Mouse (Mus musculus): Measurements from ENCODE around the gene Nsmce3. TPM values are rescaled to one million over a fixed set of nuclear protein-coding genes. Genes with fewer than 3 reads are reported as not detected.

Nsmce3 gene
- polyA plus RNA-seq, 1 experiment from 2014 or later = 6.4 TPM

- Histone ChIP-seq H3K4me1 (replicated peaks; ENCODE audit: control insufficient read depth, insufficient read depth, low read length) (no peaks in the 10 kb centered on the region), H3K4me2 (replicated peaks; ENCODE audit: low read depth) (no peak overlapping the region), H3K9ac (ENCODE audit: low read depth, low read length) (no peak overlapping the region), H3K4me3 (ENCODE audit: low read depth, low read length) (no peak overlapping the region), H3K27me3 (replicated peaks; ENCODE audit: control insufficient read depth, insufficient read depth, low read length) (no peaks in the 10 kb centered on the region), H3K9me3 (ENCODE audit: control insufficient read depth) (no peaks in the 10 kb centered on the region), H3K36me3 (ENCODE audit: control insufficient read depth, insufficient read depth) (no peaks in the 10 kb centered on the region), H3K27ac (ENCODE audit: low read depth, low read length) (no peak overlapping the region)
- WGBS = 77% methylated on average over 5 of the region's 10 CpGs
- no peak for TF ChIP-seq CTCF (IDR thresholded peaks at IDR 0.05; ENCODE audit: low read depth)
- ATAC-seq = no peak
Measured at GRCm38 (mm10) chr7:64855389-64855927, 17.3 kb downstream of the Nsmce3 start.

GRCm38 (mm10) chr7:64850791-64851190 lies 22.0 kb downstream of the Nsmce3 start:
- WGBS = 19% methylated on average over 3 of the region's 3 CpGs
- Histone ChIP-seq H3K4me3 (ENCODE audit: low read depth, low read length) (no peak overlapping the region), H3K9me3 (ENCODE audit: control insufficient read depth) (no peaks in the 10 kb centered on the region), H3K27ac (ENCODE audit: low read depth, low read length) (no peak overlapping the region), H3K4me1 (replicated peaks; ENCODE audit: control insufficient read depth, insufficient read depth, low read length) (no peaks in the 10 kb centered on the region), H3K4me2 (replicated peaks; ENCODE audit: low read depth) (no peak overlapping the region), H3K9ac (ENCODE audit: low read depth, low read length) (no peak overlapping the region), H3K36me3 (ENCODE audit: control insufficient read depth, insufficient read depth) (no peaks in the 10 kb centered on the region), H3K27me3 (replicated peaks; ENCODE audit: control insufficient read depth, insufficient read depth, low read length) (no peaks in the 10 kb centered on the region)
- ATAC-seq = no peak
- TF ChIP-seq CTCF (IDR thresholded peaks at IDR 0.05; ENCODE audit: low read depth) = no peak

- Histone ChIP-seq H3K4me3 (ENCODE audit: low read depth, low read length) (no peak overlapping the region), H3K9ac (ENCODE audit: low read depth, low read length) (no peak overlapping the region), H3K9me3 (ENCODE audit: control insufficient read depth) (no peaks in the 10 kb centered on the region), H3K27ac (ENCODE audit: low read depth, low read length) (no peak overlapping the region), H3K27me3 (replicated peaks; ENCODE audit: control insufficient read depth, insufficient read depth, low read length) (no peaks in the 10 kb centered on the region), H3K4me1 (replicated peaks; ENCODE audit: control insufficient read depth, insufficient read depth, low read length) (no peaks in the 10 kb centered on the region), H3K36me3 (ENCODE audit: control insufficient read depth, insufficient read depth) (no peaks in the 10 kb centered on the region), H3K4me2 (replicated peaks; ENCODE audit: low read depth) (no peak overlapping the region)
- no peak for ATAC-seq
- no peak for TF ChIP-seq CTCF (IDR thresholded peaks at IDR 0.05; ENCODE audit: low read depth)
- WGBS = 83% methylated on average over 5 of the region's 5 CpGs
Measured at GRCm38 (mm10) chr7:64847366-64847899, 25.4 kb downstream of the Nsmce3 start.

GRCm38 (mm10) chr7:64846061-64846460 lies 26.7 kb downstream of the Nsmce3 start:
- Histone ChIP-seq H3K27ac (ENCODE audit: low read depth, low read length) (no peak overlapping the region), H3K4me1 (replicated peaks; ENCODE audit: control insufficient read depth, insufficient read depth, low read length) (no peaks in the 10 kb centered on the region), H3K4me2 (replicated peaks; ENCODE audit: low read depth) (no peak overlapping the region), H3K9me3 (ENCODE audit: control insufficient read depth) (no peaks in the 10 kb centered on the region), H3K9ac (ENCODE audit: low read depth, low read length) (no peak overlapping the region), H3K4me3 (ENCODE audit: low read depth, low read length) (no peak overlapping the region), H3K36me3 (ENCODE audit: control insufficient read depth, insufficient read depth) (no peaks in the 10 kb centered on the region), H3K27me3 (replicated peaks; ENCODE audit: control insufficient read depth, insufficient read depth, low read length) (no peaks in the 10 kb centered on the region)
- WGBS = 77% methylated on average over 3 of the region's 3 CpGs
- ATAC-seq = no peak
- TF ChIP-seq CTCF (IDR thresholded peaks at IDR 0.05; ENCODE audit: low read depth) = no peak

GRCm38 (mm10) chr7:64840946-64841659 lies 31.7 kb downstream of the Nsmce3 start:
- Histone ChIP-seq H3K4me1 (replicated peaks; ENCODE audit: control insufficient read depth, insufficient read depth, low read length) (no peaks in the 10 kb centered on the region), H3K36me3 (ENCODE audit: control insufficient read depth, insufficient read depth) (no peaks in the 10 kb centered on the region), H3K27me3 (replicated peaks; ENCODE audit: control insufficient read depth, insufficient read depth, low read length) (no peaks in the 10 kb centered on the region), H3K27ac (ENCODE audit: low read depth, low read length) (no peak overlapping the region), H3K4me3 (ENCODE audit: low read depth, low read length) (no peak overlapping the region), H3K9me3 (ENCODE audit: control insufficient read depth) (no peaks in the 10 kb centered on the region), H3K4me2 (replicated peaks; ENCODE audit: low read depth) (no peak overlapping the region), H3K9ac (ENCODE audit: low read depth, low read length) (no peak overlapping the region)
- WGBS = 84% methylated on average over 10 of the region's 10 CpGs
- TF ChIP-seq CTCF (IDR thresholded peaks at IDR 0.05; ENCODE audit: low read depth) = no peak
- no peak for ATAC-seq

GRCm38 (mm10) chr7:64840576-64840895 lies 32.3 kb downstream of the Nsmce3 start:
- no peak for TF ChIP-seq CTCF (IDR thresholded peaks at IDR 0.05; ENCODE audit: low read depth)
- H3K36me3 ChIP-seq (ENCODE audit: control insufficient read depth, insufficient read depth) = no peaks in the 10 kb centered on the region
- no peaks in the 10 kb centered on the region for H3K4me1 ChIP-seq (replicated peaks; ENCODE audit: control insufficient read depth, insufficient read depth, low read length)
- peak overlapping the region; percentile 59 for H3K4me2 ChIP-seq (replicated peaks; ENCODE audit: low read depth)
- ATAC-seq = no peak
- no peak overlapping the region for H3K4me3 ChIP-seq (ENCODE audit: low read depth, low read length)
- H3K9ac ChIP-seq (ENCODE audit: low read depth, low read length) = no peak overlapping the region
- no peak overlapping the region for H3K27ac ChIP-seq (ENCODE audit: low read depth, low read length)
- H3K9me3 ChIP-seq (ENCODE audit: control insufficient read depth) = no peaks in the 10 kb centered on the region
- WGBS = 47% methylated on average over 1 of the region's 1 CpGs
- H3K27me3 ChIP-seq (replicated peaks; ENCODE audit: control insufficient read depth, insufficient read depth, low read length) = no peaks in the 10 kb centered on the region

All from intestine, postnatal 0 days (tissue).